Mouse (Mus musculus): Measurements from ENCODE around the gene Steap3.
"Not testable (repeated sequence)": the region's sequence is repeated elsewhere in the genome, so short reads cannot be mapped to it uniquely, and the experiment has no call there.

Gene Steap3

GRCm38 (mm10) chr1:120272605-120273004 lies at the start of gene Steap3:
Steap3 (minus strand) TSS chr1:120272705.
- DNase-seq (ENCODE audit: low spot score), result no peak

- DNase-seq (ENCODE audit: low spot score), result no peak
These were observed 48.9 kb upstream of the Steap3 start for GRCm38 (mm10) chr1:120321270-120322021.

GRCm38 (mm10) chr1:120305801-120306200 lies 33.3 kb upstream of the Steap3 start:
- no peak for DNase-seq (ENCODE audit: low spot score)

- no peak for DNase-seq (ENCODE audit: low spot score)
These were observed 24.4 kb upstream of the Steap3 start for GRCm38 (mm10) chr1:120296936-120297335.

GRCm38 (mm10) chr1:120293803-120294202 lies 21.3 kb upstream of the Steap3 start:
- no peak for DNase-seq (ENCODE audit: low spot score)

GRCm38 (mm10) chr1:120291709-120292108 lies 19.2 kb upstream of the Steap3 start:
- DNase-seq (ENCODE audit: low spot score), result no peak

GRCm38 (mm10) chr1:120289843-120290242 lies 17.3 kb upstream of the Steap3 start:
- no peak for DNase-seq (ENCODE audit: low spot score)

- no peak for DNase-seq (ENCODE audit: low spot score)
These were observed 15.2 kb upstream of the Steap3 start for GRCm38 (mm10) chr1:120287679-120288078.

- not testable (repeated sequence) for DNase-seq (ENCODE audit: low spot score)
These were observed 3.6 kb upstream of the Steap3 start for GRCm38 (mm10) chr1:120276058-120276457.

GRCm38 (mm10) chr1:120275224-120275623 lies 2.7 kb upstream of the Steap3 start:
- no peak for DNase-seq (ENCODE audit: low spot score)

GRCm38 (mm10) chr1:120270882-120271281 lies 1.6 kb downstream of the Steap3 start:
- no peak for DNase-seq (ENCODE audit: low spot score)

- DNase-seq (ENCODE audit: low spot score), result no peak
These were observed 2.4 kb downstream of the Steap3 start for GRCm38 (mm10) chr1:120270115-120270514.

GRCm38 (mm10) chr1:120267631-120268030 lies 4.9 kb downstream of the Steap3 start:
- no peak for DNase-seq (ENCODE audit: low spot score)

- no peak for DNase-seq (ENCODE audit: low spot score)
These were observed 6.0 kb downstream of the Steap3 start for GRCm38 (mm10) chr1:120266460-120266859.

- peak; percentile 73 for DNase-seq (ENCODE audit: low spot score)
These were observed 7.4 kb downstream of the Steap3 start for GRCm38 (mm10) chr1:120264861-120265686.

- DNase-seq (ENCODE audit: low spot score), result no peak
These were observed 9.3 kb downstream of the Steap3 start for GRCm38 (mm10) chr1:120263226-120263625.

- DNase-seq (ENCODE audit: low spot score), result no peak
These were observed 11.3 kb downstream of the Steap3 start for GRCm38 (mm10) chr1:120261166-120261565.

GRCm38 (mm10) chr1:120259249-120259648 lies 13.3 kb downstream of the Steap3 start:
- no peak for DNase-seq (ENCODE audit: low spot score)

- DNase-seq (ENCODE audit: low spot score), result no peak
These were observed 13.8 kb downstream of the Steap3 start for GRCm38 (mm10) chr1:120258744-120259143.

GRCm38 (mm10) chr1:120258245-120258644 lies 14.3 kb downstream of the Steap3 start:
- DNase-seq (ENCODE audit: low spot score), result no peak

GRCm38 (mm10) chr1:120253751-120254150 lies 18.8 kb downstream of the Steap3 start:
- no peak for DNase-seq (ENCODE audit: low spot score)

GRCm38 (mm10) chr1:120252519-120253160 lies 19.9 kb downstream of the Steap3 start:
- no peak for DNase-seq (ENCODE audit: low spot score)

GRCm38 (mm10) chr1:120251193-120251592 lies 21.3 kb downstream of the Steap3 start:
- DNase-seq (ENCODE audit: low spot score), result no peak

All from layer of hippocampus, adult 11-12 months (tissue).